Mouse (Mus musculus): ENCODE measurements around the gene Parp11. TPM values are rescaled to one million over a fixed set of nuclear protein-coding genes. Genes with fewer than 3 reads are reported as not detected.
"Not testable (repeated sequence)": the region's sequence is repeated elsewhere in the genome, so short reads cannot be mapped to it uniquely, and the experiment has no call there.

Gene Parp11
- total RNA-seq, 4 experiments from 2014 or later: 27.1 to 37.1 (median 31.1) TPM

DNA sequence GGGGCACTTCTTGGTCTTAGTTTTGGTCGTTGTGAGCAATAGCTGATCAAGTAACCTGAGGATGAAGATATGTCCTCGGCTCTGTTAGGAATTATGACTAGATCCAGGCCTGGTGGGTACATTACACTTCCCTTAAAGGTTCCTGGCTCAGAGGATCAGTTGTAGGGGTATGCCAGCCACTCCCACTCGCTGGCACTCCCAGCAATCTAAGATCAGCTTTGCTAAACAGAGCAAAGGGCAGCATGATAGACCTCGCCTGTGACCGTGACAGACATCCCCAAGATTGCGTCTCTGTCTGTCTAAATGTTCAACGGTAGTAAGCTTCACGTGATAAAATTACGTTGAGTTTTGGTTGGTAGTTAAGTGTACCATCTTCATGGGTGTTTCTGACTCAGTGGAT is 47.7 kb downstream of the Parp11 start:
- DNase-seq (ENCODE audit: low spot score in 2 of 2): no peak

- DNase-seq (ENCODE audit: low spot score in 2 of 2): no peak
Measured at GRCm38 (mm10) chr6:127495251-127495650, 48.6 kb downstream of the Parp11 start.

DNA sequence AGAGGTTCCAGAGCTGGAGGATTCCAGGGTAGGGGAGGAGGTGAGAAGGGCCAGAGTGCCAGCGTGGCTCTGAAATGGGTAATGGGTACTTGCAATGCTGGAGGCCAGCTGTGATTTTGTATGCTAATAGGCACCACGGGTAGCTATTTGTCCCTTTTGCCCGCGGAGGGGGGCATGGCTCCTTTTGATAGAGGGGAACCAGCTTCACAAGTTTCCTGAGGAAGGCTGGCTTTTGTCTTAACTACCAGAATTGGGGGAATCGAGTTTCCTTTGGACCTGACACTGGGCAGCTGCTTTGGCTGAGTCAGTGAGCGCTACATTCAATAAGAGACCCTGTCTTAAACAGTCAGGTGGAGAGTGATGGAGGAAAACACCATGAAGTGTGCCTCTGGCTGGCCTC is 49.2 kb downstream of the Parp11 start:
- DNase-seq (ENCODE audit: low spot score in 2 of 2): no peak

DNA sequence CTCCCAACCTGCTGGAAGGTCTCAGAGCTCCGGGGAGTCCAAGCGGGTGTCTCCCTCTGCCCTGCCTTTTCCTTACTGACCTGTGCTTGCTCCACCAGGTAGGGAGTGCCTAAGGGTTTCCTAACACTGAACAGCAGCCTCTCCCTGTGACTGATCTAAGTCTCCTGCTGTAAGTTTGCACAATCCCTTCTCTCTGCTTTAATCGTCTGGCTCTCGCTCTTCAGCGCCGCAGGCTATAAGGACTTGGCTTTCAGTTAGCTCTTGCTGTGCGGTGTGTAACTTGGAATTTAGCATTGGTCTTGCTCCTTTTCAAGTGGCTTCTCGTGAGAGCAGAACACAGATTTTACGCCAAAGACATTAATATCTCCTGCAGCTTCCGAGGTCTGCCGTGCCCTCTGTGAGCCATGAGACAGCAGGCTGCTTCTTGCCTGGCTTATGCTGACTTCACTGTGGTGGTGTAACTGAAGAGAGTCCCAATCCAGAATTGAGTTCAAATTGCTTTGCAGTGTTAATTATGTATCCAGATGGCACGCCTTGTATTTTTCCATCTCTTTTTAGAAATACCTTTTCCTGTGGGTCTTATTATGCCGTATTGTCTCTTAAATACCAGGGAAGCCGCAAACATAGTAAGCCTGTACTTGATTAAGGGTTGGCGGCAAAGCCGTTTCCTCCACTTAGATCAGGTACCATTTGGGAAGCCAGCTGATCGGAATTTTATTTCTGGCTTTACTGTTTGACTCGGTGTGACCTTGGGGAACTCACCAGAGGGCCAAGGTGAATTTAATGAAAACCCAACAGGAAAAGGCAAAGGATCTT is 50.4 kb downstream of the Parp11 start:
- peak; percentile 29 to 33 for DNase-seq (ENCODE audit: low spot score in 2 of 2)

DNA sequence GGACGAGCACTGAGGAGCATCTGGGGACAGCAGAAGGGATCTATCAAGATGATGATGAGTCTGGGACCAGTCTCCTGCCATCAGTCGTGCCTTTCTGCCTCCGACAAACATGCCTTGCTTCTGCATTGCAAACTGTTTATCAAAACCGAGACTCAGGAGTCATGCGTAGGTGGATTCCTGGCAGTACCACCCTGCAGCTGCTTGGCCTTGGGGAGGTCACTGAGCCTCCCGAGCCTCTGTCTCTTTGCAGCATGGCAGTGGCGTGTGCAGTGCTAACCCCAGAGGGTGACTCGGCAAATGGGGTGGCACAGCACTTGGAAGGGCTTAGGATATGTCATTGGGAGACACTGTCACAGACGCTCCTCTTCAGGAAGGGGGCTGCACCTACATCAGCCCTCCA is 53.5 kb downstream of the Parp11 start:
- no peak for DNase-seq (ENCODE audit: low spot score in 2 of 2)

GRCm38 (mm10) chr6:127500806-127501205 is 54.2 kb downstream of the Parp11 start:
- no peak for DNase-seq (ENCODE audit: low spot score in 2 of 2)

DNA sequence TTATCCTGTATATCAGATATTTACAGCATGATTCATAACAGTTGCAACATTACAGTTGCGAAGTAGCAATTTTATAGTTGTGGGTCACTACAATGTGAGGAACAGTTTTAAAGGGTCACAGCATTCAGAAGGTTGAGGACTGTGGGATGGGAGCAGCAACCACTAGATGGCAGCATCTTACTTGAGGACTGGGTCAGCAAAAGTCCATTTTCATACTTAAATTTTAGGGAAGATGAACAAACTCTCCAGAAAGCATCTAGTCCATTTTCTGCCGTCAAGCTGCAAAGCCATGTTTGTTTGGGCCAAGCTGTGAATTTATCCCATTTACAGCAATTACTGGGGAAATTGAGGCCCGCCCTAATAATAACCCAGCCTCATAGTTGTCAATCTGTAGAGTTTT is 55.9 kb downstream of the Parp11 start:
- DNase-seq (ENCODE audit: low spot score in 2 of 2): peak in 1 of 2 experiments; percentile 52

DNA sequence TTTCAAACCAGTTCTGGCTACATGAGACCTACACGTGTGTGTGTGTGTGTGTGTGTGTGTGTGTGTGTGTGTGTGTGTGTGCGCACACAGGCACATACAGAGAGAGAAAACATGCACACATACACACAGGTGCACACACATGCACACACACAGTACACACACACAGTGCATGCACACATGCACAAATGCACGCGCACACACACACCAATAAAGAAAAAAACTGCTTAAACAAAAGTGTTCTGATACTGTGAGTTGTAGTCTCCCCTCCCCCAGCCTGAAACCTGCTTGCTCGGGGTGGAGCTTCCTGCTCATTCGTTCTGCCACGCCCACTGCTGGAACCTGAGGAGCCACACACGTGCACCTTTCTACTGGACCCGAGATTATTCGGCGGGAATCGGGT is 67.1 kb downstream of the Parp11 start:
- not testable (repeated sequence) for DNase-seq (ENCODE audit: low spot score in 2 of 2)

- DNase-seq (ENCODE audit: low spot score in 2 of 2): no peak
Measured at GRCm38 (mm10) chr6:127521176-127521575, 74.5 kb downstream of the Parp11 start.

GRCm38 (mm10) chr6:127522326-127522725 is 75.7 kb downstream of the Parp11 start:
- DNase-seq (ENCODE audit: low spot score in 2 of 2): no peak

DNA sequence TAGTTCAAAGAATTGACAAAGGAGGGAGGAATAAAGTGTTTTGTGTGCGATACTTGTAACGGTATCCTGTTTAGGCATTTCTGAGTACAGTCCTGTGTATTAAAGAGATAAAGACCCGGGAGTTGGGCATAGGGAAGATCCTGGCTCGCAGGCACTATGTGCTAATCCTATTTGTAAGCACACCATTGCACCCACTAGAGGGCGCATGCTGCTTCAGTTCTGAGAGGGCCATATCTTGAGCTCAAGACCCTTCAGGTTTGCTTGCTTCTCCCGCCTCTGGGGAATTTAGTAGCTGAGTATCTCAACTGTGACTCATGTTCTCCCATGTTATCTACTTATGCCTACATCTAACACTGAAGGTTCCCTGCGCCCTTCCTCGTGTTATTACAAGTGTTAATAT is 77.8 kb downstream of the Parp11 start:
- DNase-seq (ENCODE audit: low spot score in 2 of 2): peak in 1 of 2 experiments; percentile 33

GRCm38 (mm10) chr6:127528625-127529024 is 82.0 kb downstream of the Parp11 start:
- DNase-seq (ENCODE audit: low spot score in 2 of 2): no peak

- peak in 1 of 2 experiments; percentile 17 for DNase-seq (ENCODE audit: low spot score in 2 of 2)
Measured at GRCm38 (mm10) chr6:127529451-127529850, 82.8 kb downstream of the Parp11 start.

GRCm38 (mm10) chr6:127530206-127530605 is 83.6 kb downstream of the Parp11 start:
- DNase-seq (ENCODE audit: low spot score in 2 of 2): no peak

GRCm38 (mm10) chr6:127531412-127532205 is 85.0 kb downstream of the Parp11 start:
- DNase-seq (ENCODE audit: low spot score in 2 of 2): no peak

DNA sequence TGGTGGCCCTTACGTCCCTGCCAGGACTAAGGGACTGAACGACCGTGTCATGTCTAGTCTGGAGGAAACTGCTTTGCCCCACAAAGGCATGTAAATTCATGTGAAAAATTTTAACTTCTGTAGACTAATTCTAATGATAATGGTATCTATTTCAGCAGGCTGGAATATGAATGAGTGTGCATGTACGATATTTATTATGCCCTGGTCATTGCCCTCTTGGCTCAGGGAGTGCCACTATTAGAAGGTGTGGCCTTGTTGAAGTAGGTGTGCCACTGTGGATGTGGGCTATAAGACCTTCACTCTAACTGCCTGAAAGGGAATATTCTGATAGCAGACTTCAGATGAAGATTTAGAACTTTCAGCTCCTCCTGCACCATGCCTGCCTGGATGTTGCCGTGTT is 85.7 kb downstream of the Parp11 start:
- no peak for DNase-seq (ENCODE audit: low spot score in 2 of 2)

DNA sequence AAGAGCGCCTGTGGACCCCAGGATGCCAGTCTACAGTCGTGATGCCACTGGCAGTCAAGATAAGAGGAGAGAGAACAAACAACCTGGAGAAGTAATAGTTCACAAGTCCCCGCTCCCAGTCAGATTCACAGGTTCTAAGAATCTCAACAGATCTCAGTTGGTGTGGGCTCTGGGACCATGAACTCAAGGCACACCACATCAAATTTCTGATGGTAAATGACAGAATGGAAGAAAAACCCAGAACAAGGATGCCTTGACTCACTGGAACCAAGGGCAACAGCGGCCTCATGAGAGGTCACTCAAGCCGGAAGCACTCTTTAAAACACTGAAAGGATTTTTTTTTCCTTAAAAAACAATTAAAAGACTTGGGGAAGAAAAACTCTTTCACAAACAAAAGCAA is 87.1 kb downstream of the Parp11 start:
- DNase-seq (ENCODE audit: low spot score in 2 of 2): no peak

GRCm38 (mm10) chr6:127537035-127537434 is 90.4 kb downstream of the Parp11 start:
- no peak for DNase-seq (ENCODE audit: low spot score in 2 of 2)

DNA sequence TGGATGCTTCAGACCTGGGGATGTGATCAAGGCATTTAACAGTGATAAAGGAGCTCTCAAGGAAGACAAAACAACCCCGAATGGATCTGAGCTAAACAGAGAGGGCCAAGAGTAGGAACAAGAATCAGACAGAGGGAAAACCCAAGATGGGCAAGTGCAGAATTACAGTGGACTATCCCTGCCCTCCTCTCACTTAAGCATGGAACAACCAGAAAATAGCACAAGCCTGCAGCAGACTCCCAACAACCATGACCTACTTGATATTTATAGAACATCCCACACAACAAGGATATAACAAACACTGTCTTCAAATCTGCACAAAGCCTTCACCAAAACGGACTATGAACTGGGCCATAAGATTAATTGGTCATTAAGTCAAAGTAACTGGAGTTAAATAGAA is 91.5 kb downstream of the Parp11 start:
- no peak for DNase-seq (ENCODE audit: low spot score in 2 of 2)

GRCm38 (mm10) chr6:127539226-127539625 is 92.6 kb downstream of the Parp11 start:
- no peak for DNase-seq (ENCODE audit: low spot score in 2 of 2)

GRCm38 (mm10) chr6:127539659-127540058 is 93.0 kb downstream of the Parp11 start:
- DNase-seq (ENCODE audit: low spot score in 2 of 2): no peak

- no peak for DNase-seq (ENCODE audit: low spot score in 2 of 2)
Measured at GRCm38 (mm10) chr6:127540517-127540916, 93.9 kb downstream of the Parp11 start.

Data from layer of hippocampus, adult 8-10 months (tissue).